Mouse (Mus musculus) hindbrain, embryonic 15.5 days (tissue): ENCODE results near the gene Rnft2. TPM values are rescaled to one million over a fixed set of nuclear protein-coding genes. Genes with fewer than 3 reads are reported as not detected.

ENCODE experiments used
- ATAC-seq: fragments of 200-750 bp; cut with Nextera tagmentation; 2 replicates; pipeline ENCODE4 v1.8.0; 2017; ENCODE audit warnings: low read depth, moderate number of reproducible peaks, moderate TSS enrichment; ENCODE audit not compliant: low FRiP score
- H3K27ac ChIP-seq: fragments of 300-500 bp; sonication (generic); replicated peaks from 2 replicates; pipeline ENCODE4 v1.5.1; 2015; ENCODE audit warnings: mild to moderate bottlenecking, inconsistent platforms
- H3K27me3 ChIP-seq: fragments of 300-500 bp; sonication (generic); 2 replicates; pipeline ENCODE4 v1.6.1; 2015; ENCODE audit warnings: control low read depth, inconsistent platforms
- H3K36me3 ChIP-seq: fragments of 300-500 bp; sonication (generic); 2 replicates; pipeline ENCODE4 v1.6.1; 2015; ENCODE audit warnings: control low read depth, inconsistent platforms
- H3K4me1 ChIP-seq: fragments of 300-500 bp; sonication (generic); replicated peaks from 2 replicates; pipeline ENCODE4 v1.6.1; 2015; ENCODE audit warnings: control low read depth, inconsistent platforms
- H3K4me2 ChIP-seq: fragments of 300-500 bp; sonication (generic); 2 replicates; pipeline ENCODE4 v1.6.1; 2015; ENCODE audit warnings: moderate library complexity, mild to moderate bottlenecking, inconsistent platforms
- H3K4me3 ChIP-seq: fragments of 300-500 bp; sonication (generic); 2 replicates; pipeline ENCODE4 v1.5.1; 2015; ENCODE audit warnings: mild to moderate bottlenecking, inconsistent platforms
- H3K9ac ChIP-seq: fragments of 300-500 bp; sonication (generic); 2 replicates; pipeline ENCODE4 v1.6.1; 2015; ENCODE audit warnings: inconsistent platforms
- H3K9me3 ChIP-seq: fragments of 300-500 bp; sonication (generic); 2 replicates; pipeline ENCODE4 v1.6.1; 2016; ENCODE audit warnings: control low read depth, inconsistent platforms
- WGBS: fragments of 180-500 bp; shearing (Covaris S2); methylation state at CpG from one replicate; pipeline ENCODE4 v1.1.7; 2015; 5-methylcytosine and 5-hydroxymethylcytosine counted together
- polyA plus RNA-seq: library from polyadenylated mRNA; unstranded; fragments of >200 nt; fragmentation: Nextera tagmentation; extraction: Ambion mirVana; gene quantifications from 2 replicates; pipeline ENCODE4 v1.2.1, GENCODE M21; 2015

Rnft2 gene
- polyA plus RNA-seq, 1 experiment from 2014 or later: 13.6 TPM

DNA sequence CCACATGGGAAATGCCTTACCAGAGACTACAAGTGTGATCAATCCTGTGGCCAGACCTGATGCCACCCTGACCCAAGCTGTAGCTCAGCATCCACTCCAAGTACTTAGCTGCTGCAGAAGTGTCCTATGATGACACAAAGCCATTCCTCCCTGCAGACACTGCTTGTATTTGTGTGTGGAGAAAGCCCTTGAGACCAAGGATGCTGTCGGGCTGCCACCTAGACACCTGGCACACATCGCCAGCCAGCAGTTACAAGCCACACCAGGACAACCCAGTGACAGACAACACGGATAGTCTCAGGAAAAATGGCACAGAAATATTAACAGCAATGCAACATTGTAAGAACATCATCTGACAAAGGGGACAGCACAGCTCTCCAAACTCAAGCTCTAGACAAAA is 99.5 kb downstream of the Rnft2 start:
- no peak overlapping the region for H3K9ac ChIP-seq

DNA sequence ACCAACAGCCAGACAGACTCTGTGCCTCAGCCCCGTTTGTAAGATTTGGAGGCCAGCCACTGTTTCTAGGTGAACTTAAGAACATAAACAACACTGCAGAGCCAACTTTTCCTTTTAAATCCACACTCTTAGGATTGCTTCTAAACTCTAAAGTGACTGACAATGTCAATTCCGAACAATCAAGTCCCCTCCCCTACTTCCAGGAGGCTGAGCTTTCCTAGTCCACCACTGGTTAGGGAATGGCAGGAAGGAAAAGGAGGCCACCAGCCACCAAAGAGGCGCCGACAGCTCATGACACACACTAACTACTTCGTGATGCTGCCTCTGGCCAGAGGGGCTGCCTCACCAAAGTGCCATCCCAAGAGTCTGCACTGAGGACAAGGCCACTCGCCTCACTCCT is 100.1 kb downstream of the Rnft2 start:
- no peak overlapping the region for H3K9ac ChIP-seq
- peaks cover 37% of the 10 kb centered on the region for H3K4me1 ChIP-seq
- no peak overlapping the region for H3K27ac ChIP-seq
- H3K9me3 ChIP-seq: no peaks in the 10 kb centered on the region
- no peak for ATAC-seq
- H3K4me2 ChIP-seq: no peak overlapping the region
- no peaks in the 10 kb centered on the region for H3K27me3 ChIP-seq
- H3K36me3 ChIP-seq: peaks cover 19% of the 10 kb centered on the region
- 85% methylated on average over 6 of the region's 6 CpGs for WGBS
- no peak overlapping the region for H3K4me3 ChIP-seq

More for the DNA sequence above, 99.5 kb downstream of the Rnft2 start:
- peak overlapping the region; percentile 60 for H3K27ac ChIP-seq
- WGBS: 74% methylated on average over 3 of the region's 3 CpGs
- no peak overlapping the region for H3K4me2 ChIP-seq
- ATAC-seq: no peak
- H3K27me3 ChIP-seq: no peaks in the 10 kb centered on the region
- peaks cover 18% of the 10 kb centered on the region for H3K36me3 ChIP-seq
- no peak overlapping the region for H3K4me3 ChIP-seq
- H3K4me1 ChIP-seq: peaks cover 37% of the 10 kb centered on the region
- no peaks in the 10 kb centered on the region for H3K9me3 ChIP-seq

DNA sequence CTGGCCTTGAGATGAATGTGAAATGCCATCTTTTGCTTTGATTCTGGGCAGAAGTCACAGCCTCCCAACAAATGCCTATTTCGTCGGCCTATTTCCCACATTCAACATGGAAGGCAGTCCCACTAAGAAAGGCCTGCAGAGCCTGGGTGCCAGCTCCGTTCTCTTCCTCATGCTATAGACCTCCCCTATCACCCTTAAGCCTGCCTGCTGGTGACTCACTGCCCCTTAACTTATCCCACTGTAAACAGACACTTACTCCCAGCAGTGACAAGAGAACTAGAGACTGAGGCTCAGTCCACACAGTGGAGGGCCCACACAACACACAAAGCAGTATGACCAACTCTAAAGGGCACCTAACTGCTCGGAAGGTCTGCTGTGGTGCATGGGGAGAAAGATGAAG is 100.6 kb downstream of the Rnft2 start:
- no peak overlapping the region for H3K27ac ChIP-seq
- WGBS: 92% methylated on average over 4 of the region's 4 CpGs
- peaks cover 37% of the 10 kb centered on the region for H3K4me1 ChIP-seq
- ATAC-seq: no peak
- no peaks in the 10 kb centered on the region for H3K9me3 ChIP-seq
- H3K36me3 ChIP-seq: peaks cover 19% of the 10 kb centered on the region
- no peak overlapping the region for H3K4me3 ChIP-seq
- no peaks in the 10 kb centered on the region for H3K27me3 ChIP-seq
- no peak overlapping the region for H3K4me2 ChIP-seq
- no peak overlapping the region for H3K9ac ChIP-seq

DNA sequence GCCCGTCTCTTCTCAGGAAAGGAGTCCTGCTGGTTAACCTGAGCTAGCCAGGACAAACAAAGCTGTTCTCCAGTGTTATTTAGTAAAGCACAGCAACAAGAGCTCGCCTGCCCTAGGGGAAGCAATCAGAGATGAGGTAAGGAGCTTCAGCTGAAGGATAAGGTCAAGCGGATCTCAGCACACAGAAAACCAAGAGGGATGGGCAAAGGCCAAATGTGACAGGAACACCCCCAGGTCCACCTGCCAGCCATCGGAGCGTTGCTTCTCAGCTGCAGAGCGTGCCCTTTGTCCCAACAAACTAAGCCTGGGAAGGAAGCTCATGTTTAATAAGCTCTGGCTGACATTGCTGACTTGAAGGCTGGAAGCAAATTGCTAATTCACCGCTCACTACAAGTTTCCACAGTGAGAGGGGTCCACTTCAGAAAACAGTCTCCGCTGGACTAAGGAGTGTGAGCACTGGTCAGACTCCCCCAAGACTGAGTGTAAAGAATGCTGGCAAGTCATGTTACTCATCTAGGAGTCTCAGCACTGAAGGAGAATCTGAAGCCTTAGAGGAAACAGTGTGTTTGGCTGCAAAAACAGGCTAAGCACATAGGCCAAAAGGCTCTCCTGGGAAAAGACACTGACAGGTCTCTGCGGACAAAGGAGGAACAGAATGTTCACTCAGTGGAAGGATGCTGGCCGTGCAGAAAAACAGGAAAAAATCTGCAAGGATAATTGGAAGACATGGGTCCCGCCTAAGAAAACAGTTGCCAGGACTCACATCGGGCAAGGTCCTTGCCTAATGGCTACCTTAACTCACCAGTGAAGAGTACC is 101.5 kb downstream of the Rnft2 start:
- Histone ChIP-seq H3K4me3 (no peak overlapping the region), H3K36me3 (peaks cover 19% of the 10 kb centered on the region), H3K4me1 (peaks cover 37% of the 10 kb centered on the region), H3K9ac (no peak overlapping the region), H3K9me3 (no peaks in the 10 kb centered on the region), H3K4me2 (no peak overlapping the region), H3K27me3 (no peaks in the 10 kb centered on the region), H3K27ac (no peak overlapping the region)
- WGBS: 79% methylated on average over 12 of the region's 12 CpGs
- ATAC-seq: no peak

DNA sequence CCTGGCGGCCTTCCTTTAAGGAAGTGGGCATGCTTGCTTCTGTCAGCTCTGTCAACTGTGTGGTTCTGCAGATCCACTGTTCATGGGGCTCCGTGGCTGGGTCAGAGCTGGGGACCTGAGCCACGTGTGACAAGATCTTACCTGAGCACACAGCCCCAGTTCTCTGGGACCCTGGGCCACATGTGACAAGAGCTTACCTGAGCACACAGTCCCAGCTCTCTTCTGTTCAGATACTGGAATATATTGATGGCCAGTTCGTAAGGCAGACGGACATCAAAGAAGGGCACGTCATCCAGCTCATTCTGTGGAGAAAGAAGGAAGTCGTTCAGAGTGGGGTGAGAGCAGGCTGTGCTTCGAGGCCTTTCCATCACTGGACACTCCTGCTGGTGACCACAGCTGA is 102.4 kb downstream of the Rnft2 start:
- H3K4me3 ChIP-seq: no peak overlapping the region
- no peak overlapping the region for H3K27ac ChIP-seq
- H3K4me2 ChIP-seq: no peak overlapping the region
- no peak for ATAC-seq
- 92% methylated on average over 8 of the region's 8 CpGs for WGBS
- no peaks in the 10 kb centered on the region for H3K27me3 ChIP-seq
- H3K9ac ChIP-seq: no peak overlapping the region
- H3K4me1 ChIP-seq: peaks cover 36% of the 10 kb centered on the region
- no peaks in the 10 kb centered on the region for H3K9me3 ChIP-seq
- H3K36me3 ChIP-seq: peaks cover 19% of the 10 kb centered on the region

Other genes with a start within 250 kb of the Rnft2 start
- gene Tesc, start 217.4 kb downstream of the Rnft2 start, polyA plus RNA-seq: 2.9 and 3.5 TPM in 2 replicates
- gene Fbxw8, start 89.7 kb downstream of the Rnft2 start, polyA plus RNA-seq: 21.1 and 21.7 TPM in 2 replicates
- gene Hrk, start 80.5 kb downstream of the Rnft2 start, polyA plus RNA-seq: 4.9 and 5.8 TPM in 2 replicates
- 16.4 and 17.8 TPM in 2 replicates for gene 2410131K14Rik, start 111 bp upstream of the Rnft2 start, polyA plus RNA-seq